Mouse (Mus musculus): ENCODE results near the gene Rag1.

Rag1 gene

GRCm38 (mm10) chr2:101649114-101649671 lies at the start of gene Rag1, which contains the start of gene B230118H07Rik:
Gene Rag1, minus strand, starts transcription at chr2:101649501.
Gene B230118H07Rik, minus strand, starts transcription at chr2:101649532.
- no peak for DNase-seq

GRCm38 (mm10) chr2:101695584-101695983 lies 46.3 kb upstream of the Rag1 start:
- DNase-seq: no peak

GRCm38 (mm10) chr2:101693577-101694215 lies 44.4 kb upstream of the Rag1 start:
- DNase-seq: peak in 1 of 2 experiments; percentile 16

- no peak for DNase-seq
Observed at GRCm38 (mm10) chr2:101693043-101693442, 43.7 kb upstream of the Rag1 start.

GRCm38 (mm10) chr2:101690252-101690827 lies 41.0 kb upstream of the Rag1 start:
- no peak for DNase-seq

- no peak for DNase-seq
Observed at GRCm38 (mm10) chr2:101688011-101688410, 38.7 kb upstream of the Rag1 start.

- no peak for DNase-seq
Observed at GRCm38 (mm10) chr2:101684421-101684820, 35.1 kb upstream of the Rag1 start.

- peak in 1 of 2 experiments; percentile 33 for DNase-seq
Observed at GRCm38 (mm10) chr2:101679164-101679784, 30.0 kb upstream of the Rag1 start.

- peak; percentile 94 to 95 for DNase-seq
Observed at GRCm38 (mm10) chr2:101678236-101679021, 29.1 kb upstream of the Rag1 start, which contains the start of gene Traf6. Gene Traf6, plus strand, starts transcription at chr2:101678429.

GRCm38 (mm10) chr2:101673547-101673946 lies 24.2 kb upstream of the Rag1 start:
- DNase-seq: no peak

- no peak for DNase-seq
Observed at GRCm38 (mm10) chr2:101668751-101669150, 19.4 kb upstream of the Rag1 start.

GRCm38 (mm10) chr2:101665703-101666092 lies 16.4 kb upstream of the Rag1 start:
- DNase-seq: no peak

- DNase-seq: peak; percentile 83 to 87
Observed at GRCm38 (mm10) chr2:101665058-101665702, 15.9 kb upstream of the Rag1 start.

- no peak for DNase-seq
Observed at GRCm38 (mm10) chr2:101660536-101660935, 11.2 kb upstream of the Rag1 start.

- DNase-seq: peak; percentile 89 to 90
Observed at GRCm38 (mm10) chr2:101652921-101653597, 3.8 kb upstream of the Rag1 start.

- DNase-seq: no peak
Observed at GRCm38 (mm10) chr2:101652204-101652920, 3.1 kb upstream of the Rag1 start.

- DNase-seq: no peak
Observed at GRCm38 (mm10) chr2:101650446-101650845, 1.1 kb upstream of the Rag1 start.

GRCm38 (mm10) chr2:101648361-101648760 lies 940 bp downstream of the Rag1 start:
- no peak for DNase-seq

GRCm38 (mm10) chr2:101645841-101646240 lies 3.5 kb downstream of the Rag1 start:
- no peak for DNase-seq

GRCm38 (mm10) chr2:101639840-101640350 lies 9.4 kb downstream of the Rag1 start:
- DNase-seq: no peak

Data from kidney, postnatal 4 days (tissue).